Mouse (Mus musculus) liver, embryonic 12.5 days (tissue): ENCODE data around the gene Gabrr2. TPM values are rescaled to one million over a fixed set of nuclear protein-coding genes. Genes with fewer than 3 reads are reported as not detected.
"Not testable (repeated sequence)": the region's sequence is repeated elsewhere in the genome, so short reads cannot be mapped to it uniquely, and the experiment has no call there.

Experiments
- ATAC-seq: fragments of 200-750 bp; cut with Nextera tagmentation; 2 replicates; pipeline ENCODE4 v1.8.0; 2017; ENCODE audit warnings: moderate number of reproducible peaks, mild to moderate bottlenecking, moderate library complexity
- H3K27ac ChIP-seq: fragments of 300-500 bp; sonication (generic); 2 replicates; pipeline ENCODE4 v1.5.1; 2016; ENCODE audit warnings: mild to moderate bottlenecking
- H3K27me3 ChIP-seq: fragments of 300-500 bp; sonication (generic); replicated peaks from 2 replicates; pipeline ENCODE4 v1.6.1; 2016; ENCODE audit warnings: mild to moderate bottlenecking, moderate library complexity
- H3K36me3 ChIP-seq: fragments of 300-500 bp; sonication (generic); 2 replicates; pipeline ENCODE4 v1.6.1; 2016; ENCODE audit warnings: mild to moderate bottlenecking, moderate library complexity
- H3K4me1 ChIP-seq: fragments of 300-500 bp; sonication (generic); 2 replicates; pipeline ENCODE4 v1.6.1; 2016
- H3K4me2 ChIP-seq: fragments of 300-500 bp; sonication (generic); 2 replicates; pipeline ENCODE4 v1.6.1; 2016; ENCODE audit warnings: mild to moderate bottlenecking, moderate library complexity
- H3K4me3 ChIP-seq: fragments of 300-500 bp; sonication (generic); 2 replicates; pipeline ENCODE4 v1.5.1; 2016; ENCODE audit warnings: mild to moderate bottlenecking, moderate library complexity
- H3K9ac ChIP-seq: fragments of 300-500 bp; sonication (generic); 2 replicates; pipeline ENCODE4 v1.6.1; 2016; ENCODE audit warnings: mild to moderate bottlenecking, moderate library complexity
- H3K9me3 ChIP-seq: fragments of 300-500 bp; sonication (generic); replicated peaks from 2 replicates; pipeline ENCODE4 v1.6.1; 2016; ENCODE audit warnings: mild to moderate bottlenecking, moderate library complexity
- WGBS: fragments of 180-500 bp; shearing (Covaris S2); methylation state at CpG from one replicate; pipeline ENCODE4 v1.1.7; 2016; ENCODE audit not compliant: insufficient replicate concordance; 5-methylcytosine and 5-hydroxymethylcytosine counted together
- polyA plus RNA-seq: library from polyadenylated mRNA; unstranded; fragments of >200 nt; fragmentation: Nextera tagmentation; extraction: Ambion mirVana; gene quantifications from 2 replicates; pipeline ENCODE4 v1.2.1, GENCODE M21; 2016

Gene Gabrr2
- polyA plus RNA-seq, 1 experiment from 2014 or later = not detected

DNA sequence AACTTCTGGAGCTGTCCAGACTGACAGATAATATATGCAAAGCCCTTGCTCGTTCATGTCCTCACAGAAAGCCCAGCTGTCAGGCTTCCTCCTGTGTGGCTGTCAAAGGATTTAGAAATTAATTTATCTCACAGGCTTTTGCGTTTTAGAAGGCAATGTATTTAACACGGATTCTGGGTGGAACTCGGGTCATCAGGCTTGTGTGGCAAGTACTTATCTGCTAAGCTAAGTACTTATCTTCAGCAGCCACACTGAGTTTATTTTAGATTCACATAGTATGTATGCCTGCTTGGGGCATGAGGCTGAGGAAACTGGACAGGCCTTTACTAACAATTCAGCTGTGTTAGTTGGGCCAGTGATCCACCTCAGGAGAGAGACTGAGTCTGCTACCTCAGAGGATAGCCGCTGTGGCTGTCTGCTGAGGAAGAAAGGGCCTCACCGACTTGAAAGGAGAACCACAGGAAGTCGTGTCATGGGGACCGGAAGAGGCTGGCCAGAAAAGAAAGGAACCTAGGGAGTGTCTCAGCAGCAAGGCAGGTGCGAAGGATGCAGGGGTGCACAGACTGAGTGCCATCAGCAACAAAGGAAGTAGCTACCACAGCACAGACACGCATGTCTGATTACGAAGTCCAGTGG lies 9.8 kb downstream of the Gabrr2 start:
- no peaks in the 10 kb centered on the region for H3K36me3 ChIP-seq
- peaks cover 20% of the 10 kb centered on the region for H3K4me1 ChIP-seq
- H3K27me3 ChIP-seq = no peaks in the 10 kb centered on the region
- peak; percentile 57 for ATAC-seq
- no peak overlapping the region for H3K27ac ChIP-seq
- H3K4me2 ChIP-seq = peak overlapping the region; percentile 42
- H3K9me3 ChIP-seq = no peaks in the 10 kb centered on the region
- no peak overlapping the region for H3K9ac ChIP-seq
- 12% methylated on average over 11 of the region's 11 CpGs for WGBS
- no peak overlapping the region for H3K4me3 ChIP-seq

DNA sequence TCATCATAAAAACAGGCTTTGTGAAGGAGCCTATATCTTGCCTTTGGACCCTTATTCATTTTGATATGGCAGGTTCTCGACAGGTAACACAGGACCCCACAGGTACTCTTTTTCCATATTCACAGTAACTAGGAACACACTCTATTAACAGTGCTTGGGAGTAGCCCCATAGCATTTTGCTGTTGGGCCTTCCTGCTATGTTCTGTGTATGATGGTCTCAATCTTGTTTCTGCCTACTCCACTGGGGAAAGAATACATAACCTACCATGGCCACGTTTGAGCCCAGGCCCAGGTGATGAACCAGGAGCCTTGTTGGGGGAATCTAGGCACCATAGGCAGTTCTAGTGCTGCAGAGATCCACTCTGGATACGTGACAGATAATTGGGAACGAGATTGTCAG lies 11.6 kb downstream of the Gabrr2 start:
- Histone ChIP-seq H3K4me1 (peaks cover 20% of the 10 kb centered on the region), H3K27me3 (no peaks in the 10 kb centered on the region), H3K9me3 (no peaks in the 10 kb centered on the region), H3K27ac (no peak overlapping the region), H3K9ac (no peak overlapping the region), H3K36me3 (no peaks in the 10 kb centered on the region), H3K4me2 (no peak overlapping the region), H3K4me3 (no peak overlapping the region)
- ATAC-seq = no peak
- 66% methylated on average over 4 of the region's 4 CpGs for WGBS

DNA sequence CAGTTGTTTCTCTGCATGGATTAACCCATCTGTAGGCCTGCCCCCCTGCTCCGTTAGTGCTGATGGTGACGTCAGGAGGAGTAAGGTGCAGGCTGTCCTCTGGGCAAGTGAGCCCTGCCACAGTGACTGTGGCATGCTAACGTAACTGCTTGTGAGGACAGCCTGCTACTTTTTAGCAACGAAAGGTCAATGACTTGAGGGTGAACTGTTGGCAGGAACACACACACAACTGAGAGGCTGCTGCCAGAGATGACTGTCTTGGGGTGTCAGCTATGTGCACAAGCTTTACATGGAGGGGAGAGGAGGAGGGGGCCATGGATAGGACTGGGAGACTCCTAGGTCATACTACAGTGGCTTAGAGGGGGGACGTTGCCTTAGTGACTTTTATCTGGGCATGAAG lies 12.1 kb downstream of the Gabrr2 start:
- ATAC-seq = no peak
- Histone ChIP-seq H3K9ac (no peak overlapping the region), H3K36me3 (no peaks in the 10 kb centered on the region), H3K9me3 (no peaks in the 10 kb centered on the region), H3K4me3 (no peak overlapping the region), H3K27me3 (no peaks in the 10 kb centered on the region), H3K4me1 (peaks cover 20% of the 10 kb centered on the region), H3K4me2 (no peak overlapping the region), H3K27ac (no peak overlapping the region)
- WGBS = 74% methylated on average over 5 of the region's 5 CpGs

DNA sequence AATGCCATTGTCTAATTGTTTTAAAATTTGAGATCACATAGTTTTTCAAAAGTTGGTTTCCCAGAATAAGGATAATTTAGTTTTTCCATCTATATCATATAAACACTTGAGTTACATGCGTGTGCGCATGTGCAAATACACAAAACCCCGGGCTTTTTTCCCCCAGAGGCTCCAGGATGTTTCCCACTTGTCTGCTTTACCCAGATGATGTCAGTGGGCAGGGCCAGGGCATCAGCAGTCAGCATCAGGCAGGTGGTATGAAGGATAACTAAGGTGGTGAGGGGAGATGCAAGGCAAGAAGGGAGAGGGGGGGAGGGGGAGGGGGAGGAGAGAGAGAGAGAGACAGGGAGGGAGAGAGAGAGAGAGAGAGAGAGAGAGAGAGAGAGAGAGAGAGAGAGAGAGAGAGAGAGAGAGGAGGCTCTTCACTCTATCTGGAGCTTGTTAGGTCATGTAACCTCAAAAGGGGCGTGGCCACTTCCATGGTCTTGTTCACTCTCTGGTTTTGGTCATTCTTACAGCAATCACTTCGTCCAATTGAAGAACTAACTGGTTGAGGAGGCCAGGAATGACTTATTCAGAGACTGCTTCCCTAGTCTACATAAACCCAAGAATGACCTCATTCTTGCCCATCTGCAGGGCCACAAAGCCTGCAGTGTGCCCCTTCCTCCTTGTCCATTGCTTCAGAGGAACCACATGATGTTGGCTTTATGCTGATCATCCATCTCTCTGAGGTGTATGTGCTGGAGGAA lies 13.2 kb downstream of the Gabrr2 start:
- 61% methylated on average over 5 of the region's 5 CpGs for WGBS
- H3K9me3 ChIP-seq = no peaks in the 10 kb centered on the region
- H3K36me3 ChIP-seq = no peaks in the 10 kb centered on the region
- H3K27me3 ChIP-seq = no peaks in the 10 kb centered on the region
- no peak for ATAC-seq
- no peak overlapping the region for H3K9ac ChIP-seq
- H3K4me2 ChIP-seq = no peak overlapping the region
- H3K4me1 ChIP-seq = peaks cover 20% of the 10 kb centered on the region
- H3K27ac ChIP-seq = no peak overlapping the region
- no peak overlapping the region for H3K4me3 ChIP-seq

DNA sequence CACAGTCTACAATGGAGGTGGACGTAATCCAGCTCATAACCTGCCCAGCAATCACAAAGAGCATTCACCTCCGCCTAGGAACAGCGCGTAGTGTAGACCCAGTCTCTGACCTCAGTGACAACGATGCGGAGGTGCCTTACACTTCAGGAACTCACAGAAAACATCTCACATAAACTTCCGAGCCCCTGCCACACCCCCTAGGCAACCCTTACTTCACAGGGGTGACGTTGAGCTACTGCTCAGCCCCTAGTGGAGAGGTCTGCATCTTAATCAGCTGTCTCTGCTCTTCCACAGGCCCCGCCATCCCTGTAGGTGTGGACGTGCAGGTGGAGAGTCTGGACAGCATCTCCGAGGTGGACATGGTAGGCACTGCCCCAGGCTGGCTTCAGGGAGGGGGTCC lies 14.4 kb downstream of the Gabrr2 start:
- H3K27me3 ChIP-seq = no peaks in the 10 kb centered on the region
- no peak overlapping the region for H3K9ac ChIP-seq
- no peak overlapping the region for H3K27ac ChIP-seq
- H3K4me3 ChIP-seq = no peak overlapping the region
- no peak overlapping the region for H3K4me2 ChIP-seq
- H3K4me1 ChIP-seq = peaks cover 15% of the 10 kb centered on the region
- H3K9me3 ChIP-seq = no peaks in the 10 kb centered on the region
- 60% methylated on average over 11 of the region's 11 CpGs for WGBS
- H3K36me3 ChIP-seq = no peaks in the 10 kb centered on the region
- no peak for ATAC-seq

DNA sequence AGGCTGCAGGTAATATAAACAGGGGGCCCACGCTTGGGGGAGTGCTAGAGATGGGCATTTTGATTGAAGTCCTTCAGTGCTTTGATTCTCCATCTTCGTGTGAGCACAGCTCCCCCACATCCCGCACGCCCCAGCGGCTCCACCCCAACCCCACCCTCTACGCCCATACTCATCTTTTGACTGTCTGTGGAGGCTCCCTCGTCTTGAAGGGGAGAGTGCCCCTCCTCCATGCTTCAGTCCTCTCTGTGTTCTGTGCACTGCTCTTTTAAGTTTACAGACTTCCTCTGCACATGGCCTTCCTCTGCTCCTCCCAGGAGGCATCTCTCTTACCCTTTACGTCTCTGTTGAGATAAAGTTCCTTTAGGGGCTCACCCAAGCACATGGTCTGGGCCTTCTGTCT lies 14.9 kb downstream of the Gabrr2 start:
- no peak for ATAC-seq
- Histone ChIP-seq H3K9me3 (no peaks in the 10 kb centered on the region), H3K27me3 (no peaks in the 10 kb centered on the region), H3K4me3 (no peak overlapping the region), H3K27ac (no peak overlapping the region), H3K4me2 (no peak overlapping the region), H3K4me1 (peaks cover 10% of the 10 kb centered on the region), H3K9ac (no peak overlapping the region), H3K36me3 (no peaks in the 10 kb centered on the region)
- 40% methylated on average over 8 of the region's 8 CpGs for WGBS

DNA sequence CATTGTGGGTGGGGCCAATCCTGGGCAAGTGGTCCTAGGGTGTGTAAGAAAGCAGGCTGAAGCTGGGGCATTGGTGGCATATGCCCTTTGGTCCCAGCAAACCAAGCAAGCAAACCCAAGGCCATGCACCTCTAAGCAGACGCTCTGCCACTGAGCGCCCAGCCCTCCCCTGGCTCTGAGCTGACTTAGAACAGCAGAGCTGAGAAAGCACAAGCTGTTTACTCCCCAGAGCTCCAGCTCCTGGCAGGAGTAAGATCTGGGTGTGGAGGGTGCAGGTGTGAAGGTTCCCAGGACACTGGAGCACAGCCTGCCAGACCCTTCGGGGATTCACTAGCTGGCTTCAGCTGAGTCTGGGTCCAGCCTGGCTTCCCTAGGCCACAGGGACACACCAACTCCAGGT lies 15.7 kb downstream of the Gabrr2 start:
- Histone ChIP-seq H3K9ac (no peak overlapping the region), H3K4me3 (no peak overlapping the region), H3K4me1 (peaks cover 2% of the 10 kb centered on the region), H3K27me3 (0 out of 2 replicates have a peak, but pooled peaks cover 3% of the 10 kb centered on the region), H3K9me3 (no peaks in the 10 kb centered on the region), H3K27ac (no peak overlapping the region), H3K36me3 (no peaks in the 10 kb centered on the region), H3K4me2 (no peak overlapping the region)
- WGBS = 73% methylated on average over 3 of the region's 3 CpGs
- ATAC-seq = no peak

DNA sequence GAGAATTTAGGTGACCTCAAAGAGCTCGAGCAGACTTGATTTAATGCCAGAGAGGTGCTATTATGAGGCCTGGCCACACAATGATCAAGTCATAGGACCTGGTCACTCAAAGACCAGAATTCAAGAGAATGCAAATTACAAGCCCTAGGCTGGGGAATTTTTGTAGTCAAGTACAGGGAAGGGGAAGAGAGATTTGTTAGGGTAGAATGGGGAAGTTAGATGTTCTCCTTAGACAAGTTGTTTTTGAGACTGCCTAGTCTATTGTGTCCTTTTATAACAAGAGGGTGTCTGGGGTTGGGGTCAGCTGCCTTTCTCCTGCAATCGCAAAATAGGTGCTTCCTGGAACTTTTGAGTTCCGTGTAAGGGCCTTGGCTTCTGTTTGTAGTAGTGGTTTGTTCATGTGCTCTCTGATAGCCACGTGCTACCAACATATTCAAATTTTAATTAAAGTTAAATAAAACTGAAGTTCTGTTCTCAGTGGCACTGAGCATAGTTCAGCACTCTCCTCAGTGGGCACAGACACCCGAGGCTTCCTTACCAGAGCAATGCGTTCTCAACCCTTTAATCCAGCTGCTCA lies 36.4 kb downstream of the Gabrr2 start:
- no peaks in the 10 kb centered on the region for H3K4me1 ChIP-seq
- no peak for ATAC-seq
- no peak overlapping the region for H3K9ac ChIP-seq
- H3K27me3 ChIP-seq = no peaks in the 10 kb centered on the region
- 50% methylated on average over 6 of the region's 6 CpGs for WGBS
- no peak overlapping the region for H3K4me3 ChIP-seq
- no peaks in the 10 kb centered on the region for H3K36me3 ChIP-seq
- H3K9me3 ChIP-seq = no peaks in the 10 kb centered on the region
- no peak overlapping the region for H3K27ac ChIP-seq
- H3K4me2 ChIP-seq = no peak overlapping the region

DNA sequence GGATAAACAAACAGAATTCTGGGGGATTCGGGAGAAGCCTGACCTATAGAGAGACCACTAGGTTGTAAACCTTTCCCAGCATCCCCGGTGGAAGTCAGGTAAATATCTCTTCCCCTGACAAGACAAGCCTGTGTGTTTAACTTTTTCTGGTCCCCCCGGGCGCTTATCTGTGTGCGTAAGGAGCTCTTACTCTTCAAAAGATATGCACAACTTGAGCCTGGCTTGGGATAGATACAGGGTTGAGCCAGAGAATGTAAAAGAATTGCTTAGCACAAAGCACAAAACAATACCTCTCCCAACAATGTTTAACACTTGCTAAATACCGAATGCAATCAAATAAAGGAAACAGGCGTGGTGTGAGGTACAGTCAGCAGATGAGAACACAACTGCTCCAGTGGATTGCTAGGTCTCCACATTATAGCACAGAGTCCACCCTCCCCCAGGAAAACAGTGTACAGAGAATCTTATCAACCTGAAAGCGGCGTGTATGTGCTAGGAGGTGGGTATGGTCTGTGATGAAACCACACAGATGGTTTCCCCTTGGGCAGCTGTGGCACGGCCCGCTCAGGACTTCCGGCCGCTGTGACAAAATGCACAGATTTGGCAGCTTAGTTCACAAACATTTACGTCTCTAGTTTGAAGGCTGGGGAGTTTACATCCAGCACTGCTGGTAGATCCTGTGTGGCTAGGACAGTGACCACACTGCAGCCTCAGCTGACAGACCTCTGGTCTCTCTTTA lies 47.1 kb downstream of the Gabrr2 start:
- no peak overlapping the region for H3K4me3 ChIP-seq
- H3K27me3 ChIP-seq = no peaks in the 10 kb centered on the region; the same call in 1 of the 2 replicates
- no peaks in the 10 kb centered on the region for H3K9me3 ChIP-seq
- peak overlapping the region; percentile 17; the same call in 1 of the 2 replicates for H3K9ac ChIP-seq
- ATAC-seq = peak; percentile 83
- H3K4me2 ChIP-seq = peak overlapping the region; percentile 44
- WGBS = 36% methylated on average over 14 of the region's 14 CpGs
- H3K36me3 ChIP-seq = no peaks in the 10 kb centered on the region
- peaks cover 25% of the 10 kb centered on the region for H3K4me1 ChIP-seq
- H3K27ac ChIP-seq = peak overlapping the region; percentile 45; the same call in 1 of the 2 replicates

DNA sequence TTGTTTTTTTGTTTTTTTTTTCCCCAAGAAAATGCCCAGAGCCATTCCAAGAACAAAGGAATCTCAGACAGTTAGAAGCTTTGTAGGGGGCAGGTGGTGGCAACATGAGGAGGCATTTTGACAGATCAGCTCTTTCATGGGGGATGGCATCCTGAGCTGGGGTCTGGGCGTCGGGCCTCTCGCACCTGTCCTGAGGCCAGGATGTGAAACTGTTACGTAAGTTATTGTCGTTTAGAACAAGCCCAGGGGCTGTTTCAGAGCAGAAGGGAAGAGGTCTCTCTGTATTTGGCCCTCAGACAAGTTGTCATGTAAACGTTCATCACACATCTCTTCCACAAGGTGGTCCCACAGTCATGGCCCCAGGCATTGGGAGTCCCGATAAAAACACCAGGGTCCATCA lies 48.0 kb downstream of the Gabrr2 start:
- Histone ChIP-seq H3K4me2 (no peak overlapping the region), H3K27ac (no peak overlapping the region), H3K9ac (no peak overlapping the region), H3K27me3 (no peaks in the 10 kb centered on the region; the same call in 1 of the 2 replicates), H3K9me3 (no peaks in the 10 kb centered on the region), H3K4me3 (no peak overlapping the region), H3K4me1 (peaks cover 25% of the 10 kb centered on the region), H3K36me3 (no peaks in the 10 kb centered on the region)
- no peak for ATAC-seq
- WGBS = 80% methylated on average over 7 of the region's 7 CpGs

DNA sequence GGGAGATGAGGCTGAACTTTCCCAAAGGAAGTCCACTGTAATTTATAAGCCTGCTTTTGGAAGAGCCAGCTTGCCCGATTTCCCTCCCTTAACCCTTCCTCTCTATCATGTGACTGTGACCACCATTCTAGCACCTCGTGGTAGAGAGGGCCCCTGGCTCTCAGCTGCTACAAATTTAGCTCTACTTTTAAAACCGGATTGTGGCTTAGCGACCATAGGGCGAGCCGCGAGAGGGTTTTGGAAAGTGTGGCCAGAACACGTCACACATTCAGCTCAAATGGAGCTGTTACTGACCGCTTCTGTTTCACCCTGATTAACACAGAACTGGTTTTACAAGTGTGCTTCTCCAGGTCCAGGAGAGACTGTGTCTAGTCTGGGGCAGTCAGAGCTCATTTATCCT lies 48.6 kb downstream of the Gabrr2 start:
- H3K4me1 ChIP-seq = peaks cover 25% of the 10 kb centered on the region
- ATAC-seq = no peak
- no peaks in the 10 kb centered on the region for H3K9me3 ChIP-seq
- no peak overlapping the region for H3K4me2 ChIP-seq
- no peak overlapping the region for H3K27ac ChIP-seq
- H3K9ac ChIP-seq = no peak overlapping the region
- H3K36me3 ChIP-seq = no peaks in the 10 kb centered on the region
- H3K4me3 ChIP-seq = no peak overlapping the region
- 73% methylated on average over 9 of the region's 9 CpGs for WGBS
- H3K27me3 ChIP-seq = no peaks in the 10 kb centered on the region; the same call in 1 of the 2 replicates

DNA sequence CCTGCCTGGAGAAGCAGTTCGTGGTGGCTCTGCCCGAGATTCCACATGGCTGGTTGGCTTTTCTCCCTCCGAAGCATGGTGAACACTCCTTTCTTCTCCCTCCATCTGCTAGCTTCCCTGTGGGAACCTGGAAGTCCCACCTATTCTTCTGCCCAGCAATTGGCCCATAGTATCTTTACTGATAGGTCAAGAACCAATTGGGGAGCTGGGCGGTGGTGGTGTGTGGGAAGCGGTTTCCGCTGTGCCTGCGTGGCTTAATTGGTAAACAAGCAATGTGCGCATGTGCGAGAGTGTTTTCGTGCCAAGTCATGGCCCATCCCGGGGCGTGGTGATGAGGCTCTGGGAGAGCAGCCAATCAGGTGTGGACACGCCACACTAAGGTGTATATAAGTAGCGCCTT lies 50.1 kb downstream of the Gabrr2 start:
- H3K9me3 ChIP-seq, H3K9ac ChIP-seq, H3K36me3 ChIP-seq, H3K4me2 ChIP-seq, ATAC-seq, H3K4me3 ChIP-seq, H3K27me3 ChIP-seq, H3K27ac ChIP-seq: not testable (repeated sequence)
- 84% methylated on average over 12 of the region's 14 CpGs for WGBS
- H3K4me1 ChIP-seq = peaks cover 25% of the 10 kb centered on the region
